Mouse (Mus musculus) liver, postnatal 0 days (tissue): ENCODE results near the gene Magi2.

ENCODE experiments used
- CTCF ChIP-seq: sonication (generic); IDR thresholded peaks from 2 replicates; pipeline ENCODE4 v1.5.1; 2016; ENCODE audit warnings: antibody characterized with exemption, low read depth
- EP300 ChIP-seq: IDR thresholded peaks from 2 replicates; pipeline ENCODE4 v1.6.1; 2016; ENCODE audit warnings: antibody characterized with exemption, low read depth, mild to moderate bottlenecking

DNA sequence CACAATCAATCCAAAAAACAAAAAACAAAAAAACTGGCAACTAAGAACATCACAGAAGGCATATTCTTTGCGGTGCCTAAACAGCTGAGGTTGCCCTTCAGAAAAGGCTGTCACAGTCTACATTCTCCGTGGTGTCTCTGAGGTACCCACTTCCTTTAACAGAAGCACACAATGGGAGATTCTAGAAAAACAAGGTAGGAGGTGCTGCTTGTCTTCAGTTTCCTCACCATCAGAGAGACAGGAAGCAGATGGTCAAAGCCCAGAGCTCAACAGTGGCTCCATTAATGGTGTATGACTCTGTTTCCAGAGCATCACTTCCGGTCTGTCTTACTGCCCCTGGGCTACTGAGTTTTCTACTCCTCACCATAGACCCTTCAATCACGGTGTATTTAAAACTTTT is 1105.7 kb downstream of the Magi2 start:
- no peak for TF ChIP-seq CTCF
- no peak for TF ChIP-seq EP300
